ENCODE assay signal across 12 mouse cellular contexts in genomic region chr9:84281610-84282009, GRCm38 (mm10).
A peak's percentile ranks its signal among the peaks of the same experiment; 100 is the strongest.
DNase-seq lines count a peak whose midpoint lies in the region; ATAC-seq and TF ChIP-seq lines count a peak whose summit lies in the region.
"Had no signal": no experiment of that assay in that cellular context is flagged by ENCODE, and none has a peak within 500 bp of the region (broad histone marks: within the 10 kb centered on the region; RNA-seq: fewer than 3 reads in every experiment).

No protein-coding gene starts in this region.

- TF ChIP-seq EP300 in heart, postnatal 0 days (IDR thresholded peaks at IDR 0.05; ENCODE audit: low read depth) = no peak

- TF ChIP-seq CTCF in heart, postnatal 0 days (IDR thresholded peaks at IDR 0.05; ENCODE audit: low read depth) = no peak

- H3K27ac ChIP-seq in heart, postnatal 0 days (ENCODE audit: low read depth) = no peak overlapping the region
- H3K27ac ChIP-seq in heart, embryonic 10.5 days = no peak overlapping the region
- peak overlapping the region; percentile 5; the same call in 1 of the 2 replicates for H3K27ac ChIP-seq in forebrain, embryonic 15.5 days (replicated peaks)
- H3K27ac ChIP-seq: liver, embryonic 13.5 days had no signal

- H3K36me3 ChIP-seq in heart, postnatal 0 days (replicated peaks; ENCODE audit: control insufficient read depth, insufficient read depth, low read length) = no peaks in the 10 kb centered on the region
- no peaks in the 10 kb centered on the region for H3K36me3 ChIP-seq in heart, embryonic 10.5 days
- H3K36me3 ChIP-seq in forebrain, embryonic 15.5 days = no peaks in the 10 kb centered on the region
- H3K36me3 ChIP-seq: liver, embryonic 13.5 days had no signal

- no peaks in the 10 kb centered on the region for H3K9me3 ChIP-seq in heart, postnatal 0 days (replicated peaks; ENCODE audit: control insufficient read depth, low read length)
- H3K9me3 ChIP-seq in heart, embryonic 10.5 days = 0 out of 2 replicates have a peak, but pooled peaks cover 4% of the 10 kb centered on the region
- no peaks in the 10 kb centered on the region for H3K9me3 ChIP-seq in forebrain, embryonic 15.5 days
- H3K9me3 ChIP-seq: liver, embryonic 13.5 days had no signal

- peak; percentile 52 for DNase-seq in heart, postnatal 0 days (ENCODE audit: low spot score)
- DNase-seq in heart, embryonic 10.5 days (ENCODE audit: low spot score) = no peak
- DNase-seq in R1 (ENCODE audit: low read depth, low spot score) = peak; percentile 84
- DNase-seq in lung, postnatal 4 days = peak; percentile 25 to 37
- no peak for DNase-seq in cerebellum, adult 18-20 months
- no peak for DNase-seq in cerebellum, adult 11-12 months
- DNase-seq in gastrocnemius, adult 18-20 months (ENCODE audit: low spot score) = no peak
- DNase-seq: cerebellum, adult 8-10 months; gastrocnemius, postnatal 36 days; layer of hippocampus, adult 9-11 months; liver, embryonic 13.5 days had no signal

- H3K4me2 ChIP-seq in heart, postnatal 0 days (ENCODE audit: low read depth, low read length) = no peak overlapping the region
- H3K4me2 ChIP-seq in forebrain, embryonic 15.5 days (replicated peaks) = no peak overlapping the region
- H3K4me2 ChIP-seq: liver, embryonic 13.5 days had no signal

- 56% methylated on average over 3 of the region's 3 CpGs for WGBS in heart, postnatal 0 days
- 72% methylated on average over 3 of the region's 3 CpGs for WGBS in heart, embryonic 10.5 days
- WGBS in forebrain, embryonic 15.5 days = 17% methylated on average over 3 of the region's 3 CpGs

- H3K4me1 ChIP-seq in heart, postnatal 0 days (ENCODE audit: control insufficient read depth, insufficient read depth) = no peaks in the 10 kb centered on the region
- no peaks in the 10 kb centered on the region for H3K4me1 ChIP-seq in heart, embryonic 10.5 days
- peaks cover 34% of the 10 kb centered on the region for H3K4me1 ChIP-seq in forebrain, embryonic 15.5 days
- H3K4me1 ChIP-seq: liver, embryonic 13.5 days had no signal

- no peaks in the 10 kb centered on the region for H3K27me3 ChIP-seq in heart, postnatal 0 days (ENCODE audit: control insufficient read depth, insufficient read depth, low read length)
- H3K27me3 ChIP-seq in heart, embryonic 10.5 days (ENCODE audit: insufficient read depth, poor library complexity, severe bottlenecking) = no peaks in the 10 kb centered on the region
- H3K27me3 ChIP-seq in forebrain, embryonic 15.5 days = no peaks in the 10 kb centered on the region
- H3K27me3 ChIP-seq: liver, embryonic 13.5 days had no signal

- no peak overlapping the region for H3K9ac ChIP-seq in heart, postnatal 0 days (replicated peaks; ENCODE audit: low read depth, low read length)
- no peak overlapping the region for H3K9ac ChIP-seq in forebrain, embryonic 15.5 days (replicated peaks)
- H3K9ac ChIP-seq: liver, embryonic 13.5 days had no signal

- ATAC-seq in heart, postnatal 0 days (ENCODE audit: insufficient read depth, low read depth) = peak; percentile 20; the same call in 1 of the 2 replicates
- peak; percentile 67 for ATAC-seq in forebrain, embryonic 15.5 days (replicated peaks)

- no peak overlapping the region for H3K4me3 ChIP-seq in heart, postnatal 0 days (ENCODE audit: low read depth, low read length)
- no peak overlapping the region for H3K4me3 ChIP-seq in heart, embryonic 10.5 days
- no peak overlapping the region for H3K4me3 ChIP-seq in forebrain, embryonic 15.5 days
- H3K4me3 ChIP-seq: liver, embryonic 13.5 days had no signal

Comparison
In these comparisons a context has a peak if more than half of its experiments do, and no peak if none do; other contexts are left out.
1. DNase-seq: peak in heart, postnatal 0 days (single experiment), R1 (single experiment) and lung, postnatal 4 days (2 of 2); none in heart, embryonic 10.5 days (single experiment), cerebellum, adult 18-20 months (0 of 2), cerebellum, adult 11-12 months (single experiment) and gastrocnemius, adult 18-20 months (single experiment).